Mouse (Mus musculus) cortical plate, adult 2 months (tissue): Measurements from ENCODE around the gene Tanc2.

Experiments
- CTCF ChIP-seq: fragments of 200-500 bp; IDR thresholded peaks from 2 replicates; pipeline ENCODE4 v1.5.1; 2011; ENCODE audit warnings: mild to moderate bottlenecking, control low read depth, low read length; ENCODE audit not compliant: insufficient read depth; ENCODE audit errors: extremely low read depth
- POLR2A ChIP-seq: fragments of 200-500 bp; IDR thresholded peaks from 2 replicates; pipeline ENCODE4 v1.6.1; 2011; ENCODE audit warnings: mild to moderate bottlenecking, low read length, control low read depth; ENCODE audit not compliant: insufficient read depth; ENCODE audit errors: extremely low read depth

- TF ChIP-seq CTCF, result no peak
- TF ChIP-seq POLR2A, result no peak
Measured at GRCm38 (mm10) chr11:105548383-105548782, 41.4 kb upstream of the Tanc2 start.
